Mouse (Mus musculus): ENCODE measurements around the gene Pih1d3. TPM values are rescaled to one million over a fixed set of nuclear protein-coding genes. Genes with fewer than 3 reads are reported as not detected.

Gene Pih1d3
- polyA plus RNA-seq (2015; fragmentation: Illumina TruSeq; extraction: RNeasy Lipid Tissue Mini Kit (QIAGEN cat#74804); ENCODE audit: low read depth, low replicate concordance) = not detected

DNA sequence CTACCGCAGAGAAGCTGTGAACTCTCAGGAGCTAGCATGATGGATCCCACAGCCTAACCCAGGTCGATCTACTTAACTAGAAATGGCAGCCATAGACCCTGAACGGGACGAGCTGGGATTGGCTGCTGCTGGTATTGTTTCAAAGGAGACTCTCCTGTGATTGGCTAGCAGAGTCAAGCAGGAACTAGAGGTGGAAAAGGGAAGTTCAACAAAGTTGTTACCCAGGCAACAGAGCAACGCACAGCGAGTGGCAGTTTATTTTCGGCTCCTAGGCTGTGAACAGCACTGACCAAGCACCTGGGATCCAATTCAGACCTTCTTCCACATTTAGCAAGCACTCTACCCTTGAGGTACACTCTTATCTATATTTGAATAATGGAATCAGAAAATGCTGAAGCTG, at the start of gene Pih1d3, which contains the start of gene 4931428L18Rik:
TSS of gene Pih1d3 (plus strand) at position 275 of the 400 bp plus-strand sequence.
TSS of gene 4931428L18Rik (minus strand) at position 121 of the 400 bp plus-strand sequence.

GRCm38 (mm10) chr1:31176101-31176500, 46.5 kb upstream of the Pih1d3 start, which contains the start of gene Lgsn:
Gene Lgsn (plus strand): TSS chr1:31176401.

Other genes starting within 250 kb of the Pih1d3 start
- gene AC153137.1, start 244.9 kb upstream of the Pih1d3 start, polyA plus RNA-seq (2015; fragmentation: Illumina TruSeq; extraction: RNeasy Lipid Tissue Mini Kit (QIAGEN cat#74804); ENCODE audit: low read depth, low replicate concordance) = not detected
- gene Lgsn, start 46.4 kb upstream of the Pih1d3 start, polyA plus RNA-seq (2015; fragmentation: Illumina TruSeq; extraction: RNeasy Lipid Tissue Mini Kit (QIAGEN cat#74804); ENCODE audit: low read depth, low replicate concordance) = not detected
- gene 4931428L18Rik, start 154 bp upstream of the Pih1d3 start, polyA plus RNA-seq (2015; fragmentation: Illumina TruSeq; extraction: RNeasy Lipid Tissue Mini Kit (QIAGEN cat#74804); ENCODE audit: low read depth, low replicate concordance) = not detected

Measured in brain, adult 10 weeks (tissue).